Mouse (Mus musculus): ENCODE measurements around the gene Gprc5b.

- TF ChIP-seq CTCF (IDR thresholded peaks at IDR 0.05; ENCODE audit: control insufficient read depth, insufficient read depth, insufficient replicate concordance, low read depth, low read length) (no peak), POLR2A (IDR thresholded peaks at IDR 0.05; ENCODE audit: control insufficient read depth, low read depth, low read length) (no peak)
These were observed 63.3 kb downstream of the Gprc5b start for GRCm38 (mm10) chr7:118931502-118932395.
